Mouse (Mus musculus) neural tube, embryonic 14.5 days (tissue): ENCODE results near the gene Kremen1. TPM values are rescaled to one million over a fixed set of nuclear protein-coding genes. Genes with fewer than 3 reads are reported as not detected.

Experiments
- ATAC-seq: fragments of 200-750 bp; cut with Nextera tagmentation; 2 replicates; pipeline ENCODE4 v1.8.0; 2017; ENCODE audit warnings: low read depth, mild to moderate bottlenecking, moderate TSS enrichment, moderate library complexity
- H3K27ac ChIP-seq: fragments of 300-500 bp; sonication (generic); 2 replicates; pipeline ENCODE4 v1.5.1; 2014; ENCODE audit warnings: low read depth, mild to moderate bottlenecking, control low read depth, low read length, moderate library complexity, mixed read lengths
- H3K27me3 ChIP-seq: fragments of 300-500 bp; sonication (generic); 2 replicates; pipeline ENCODE4 v1.6.1; 2014; ENCODE audit warnings: low read length; ENCODE audit not compliant: control insufficient read depth, insufficient read depth
- H3K36me3 ChIP-seq: fragments of 300-500 bp; sonication (generic); 2 replicates; pipeline ENCODE4 v1.6.1; 2014; ENCODE audit warnings: low read length, mixed read lengths; ENCODE audit not compliant: control insufficient read depth, insufficient read depth
- H3K4me1 ChIP-seq: fragments of 300-500 bp; sonication (generic); 2 replicates; pipeline ENCODE4 v1.6.1; 2014; ENCODE audit warnings: low read length; ENCODE audit not compliant: control insufficient read depth, insufficient read depth
- H3K4me2 ChIP-seq: fragments of 300-500 bp; sonication (generic); 2 replicates; pipeline ENCODE4 v1.6.1; 2014; ENCODE audit warnings: mild to moderate bottlenecking, low read depth, low read length, control low read depth
- H3K4me3 ChIP-seq: fragments of 300-500 bp; sonication (generic); 2 replicates; pipeline ENCODE4 v1.5.1; 2014; ENCODE audit warnings: low read depth, low read length, control low read depth, mixed read lengths
- H3K9ac ChIP-seq: fragments of 300-500 bp; sonication (generic); replicated peaks from 2 replicates; pipeline ENCODE4 v1.6.1; 2014; ENCODE audit warnings: low read depth, mild to moderate bottlenecking, control low read depth, low read length, mixed read lengths
- H3K9me3 ChIP-seq: fragments of 300-500 bp; sonication (generic); 2 replicates; pipeline ENCODE4 v1.6.1; 2016; ENCODE audit warnings: low read length; ENCODE audit not compliant: control insufficient read depth
- WGBS: fragments of 180-500 bp; shearing (Covaris S2); extraction: QIAGEN DNeasy Blood & Tissue Kit; methylation state at CpG from one replicate; pipeline ENCODE4 v1.1.7; 2014; 5-methylcytosine and 5-hydroxymethylcytosine counted together
- polyA plus RNA-seq: library from polyadenylated mRNA; unstranded; fragments of >200 nt; fragmentation: Nextera tagmentation; extraction: Ambion mirVana; gene quantifications from 2 replicates; pipeline ENCODE4 v1.2.1, GENCODE M21; 2014

Gene Kremen1
- polyA plus RNA-seq, 1 experiment from 2014 or later, result 3.7 TPM

DNA sequence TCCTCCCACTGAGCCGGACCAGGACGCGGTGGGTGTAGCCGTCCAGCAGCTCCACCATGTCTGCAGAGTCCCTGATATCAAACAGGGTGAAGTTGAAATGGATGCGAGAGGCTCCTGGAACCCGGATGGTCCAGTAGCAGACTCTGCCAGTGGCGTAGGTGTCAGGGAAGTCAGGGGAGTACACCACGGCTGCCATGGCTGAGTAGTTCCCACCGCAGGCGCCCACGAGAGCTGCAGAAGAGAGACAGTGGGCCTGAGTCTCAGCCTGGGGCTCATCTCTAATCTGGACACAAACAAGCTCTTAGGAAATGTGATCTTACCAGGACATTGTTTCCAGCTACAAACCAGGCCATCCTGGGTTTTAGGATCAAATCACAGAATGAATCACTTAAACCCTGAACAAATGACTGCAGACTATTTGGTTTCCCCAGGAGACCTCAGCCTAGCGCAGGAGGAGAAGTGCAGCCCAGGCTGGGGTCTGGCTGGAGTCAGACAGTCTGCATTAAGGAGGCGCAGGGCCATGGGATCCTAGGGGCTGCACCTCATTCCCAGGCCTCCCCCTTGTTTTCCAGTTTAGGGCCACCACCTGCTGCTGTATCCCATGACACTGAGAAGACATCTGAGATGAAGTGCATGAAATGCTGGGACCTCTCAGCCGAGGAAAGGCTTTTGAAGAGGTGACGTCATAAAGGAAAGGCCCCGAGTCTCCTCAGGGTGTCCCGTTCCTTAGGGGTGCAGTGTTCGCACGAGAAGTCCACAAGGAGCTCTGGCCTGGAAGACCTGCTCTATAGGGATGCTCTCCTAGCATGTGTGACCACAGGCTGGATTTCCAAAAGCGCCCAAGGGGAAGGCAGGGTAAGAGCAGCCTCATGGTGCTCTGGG is 59.3 kb downstream of the Kremen1 start:
- WGBS, result 90% methylated on average over 20 of the region's 20 CpGs
- no peaks in the 10 kb centered on the region for H3K4me1 ChIP-seq
- no peak overlapping the region for H3K4me2 ChIP-seq
- H3K9ac ChIP-seq, result no peak overlapping the region
- no peaks in the 10 kb centered on the region for H3K9me3 ChIP-seq
- ATAC-seq, result no peak
- no peaks in the 10 kb centered on the region for H3K27me3 ChIP-seq
- no peak overlapping the region for H3K4me3 ChIP-seq
- H3K36me3 ChIP-seq, result no peaks in the 10 kb centered on the region
- no peak overlapping the region for H3K27ac ChIP-seq

GRCm38 (mm10) chr11:5199879-5200278 is 61.5 kb downstream of the Kremen1 start:
- H3K36me3 ChIP-seq, result no peaks in the 10 kb centered on the region
- no peaks in the 10 kb centered on the region for H3K4me1 ChIP-seq
- 92% methylated on average over 2 of the region's 2 CpGs for WGBS
- no peak overlapping the region for H3K9ac ChIP-seq
- no peak for ATAC-seq
- no peaks in the 10 kb centered on the region for H3K27me3 ChIP-seq
- H3K27ac ChIP-seq, result no peak overlapping the region
- H3K4me2 ChIP-seq, result no peak overlapping the region
- no peaks in the 10 kb centered on the region for H3K9me3 ChIP-seq
- H3K4me3 ChIP-seq, result no peak overlapping the region

DNA sequence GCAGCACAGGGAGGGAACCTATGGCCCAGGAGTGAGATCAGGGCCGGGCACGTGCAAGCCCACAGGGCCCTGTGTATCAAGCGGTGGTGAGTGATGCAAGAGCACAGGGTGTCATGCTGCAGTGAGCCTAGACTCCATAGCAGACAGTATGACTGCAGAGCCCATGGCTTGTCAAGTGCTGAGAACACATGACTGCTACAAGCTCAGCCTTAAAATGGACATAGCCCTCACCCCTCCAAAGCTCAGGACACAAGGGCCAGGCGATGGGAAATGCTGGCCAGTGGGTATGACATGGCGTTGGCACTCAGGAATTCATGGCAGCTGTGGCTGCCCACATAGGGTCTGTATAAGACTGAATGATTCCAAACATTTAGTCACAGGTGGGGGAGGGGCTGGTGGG is 64.3 kb downstream of the Kremen1 start:
- 92% methylated on average over 5 of the region's 5 CpGs for WGBS
- Histone ChIP-seq H3K4me3 (no peak overlapping the region), H3K27ac (no peak overlapping the region), H3K4me2 (no peak overlapping the region), H3K27me3 (no peaks in the 10 kb centered on the region), H3K36me3 (no peaks in the 10 kb centered on the region), H3K9me3 (no peaks in the 10 kb centered on the region), H3K9ac (no peak overlapping the region), H3K4me1 (no peaks in the 10 kb centered on the region)
- ATAC-seq, result 0 out of 2 replicates have a peak, but pooled peaks have one; percentile 14

- no peak overlapping the region for H3K4me2 ChIP-seq
- no peaks in the 10 kb centered on the region for H3K36me3 ChIP-seq
- no peaks in the 10 kb centered on the region for H3K9me3 ChIP-seq
- WGBS, result 71% methylated on average over 7 of the region's 7 CpGs
- no peak overlapping the region for H3K4me3 ChIP-seq
- no peak for ATAC-seq
- H3K9ac ChIP-seq, result no peak overlapping the region
- H3K27ac ChIP-seq, result no peak overlapping the region
- no peaks in the 10 kb centered on the region for H3K4me1 ChIP-seq
- no peaks in the 10 kb centered on the region for H3K27me3 ChIP-seq
Measured at GRCm38 (mm10) chr11:5196583-5196982, 64.8 kb downstream of the Kremen1 start.

DNA sequence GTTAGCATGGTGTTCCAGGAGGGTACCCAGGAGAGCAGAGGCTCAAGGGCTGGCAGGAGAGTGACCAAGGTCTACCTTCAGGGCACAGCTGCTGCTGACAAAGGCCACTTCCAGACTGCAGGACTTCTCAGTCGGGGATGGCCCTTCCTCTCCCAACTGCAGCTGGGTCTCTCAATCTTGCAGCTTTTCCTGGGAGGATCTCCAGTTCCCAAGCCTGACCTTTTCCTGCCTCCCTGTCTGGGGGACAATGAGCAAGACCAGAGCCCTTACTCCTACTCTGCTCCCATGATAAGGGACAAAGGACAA is 67.8 kb downstream of the Kremen1 start:
- Histone ChIP-seq H3K4me2 (no peak overlapping the region), H3K9ac (no peak overlapping the region), H3K9me3 (no peaks in the 10 kb centered on the region), H3K27me3 (no peaks in the 10 kb centered on the region), H3K4me1 (no peaks in the 10 kb centered on the region), H3K36me3 (no peaks in the 10 kb centered on the region), H3K27ac (no peak overlapping the region), H3K4me3 (no peak overlapping the region)
- WGBS, result 71% methylated on average over 1 of the region's 1 CpGs
- ATAC-seq, result no peak

- Histone ChIP-seq H3K27me3 (no peaks in the 10 kb centered on the region), H3K27ac (no peak overlapping the region), H3K9ac (no peak overlapping the region), H3K4me3 (no peak overlapping the region), H3K36me3 (no peaks in the 10 kb centered on the region), H3K9me3 (no peaks in the 10 kb centered on the region), H3K4me1 (no peaks in the 10 kb centered on the region), H3K4me2 (no peak overlapping the region)
- ATAC-seq, result no peak
- 81% methylated on average over 8 of the region's 8 CpGs for WGBS
Measured at GRCm38 (mm10) chr11:5192840-5193575, 68.3 kb downstream of the Kremen1 start.

DNA sequence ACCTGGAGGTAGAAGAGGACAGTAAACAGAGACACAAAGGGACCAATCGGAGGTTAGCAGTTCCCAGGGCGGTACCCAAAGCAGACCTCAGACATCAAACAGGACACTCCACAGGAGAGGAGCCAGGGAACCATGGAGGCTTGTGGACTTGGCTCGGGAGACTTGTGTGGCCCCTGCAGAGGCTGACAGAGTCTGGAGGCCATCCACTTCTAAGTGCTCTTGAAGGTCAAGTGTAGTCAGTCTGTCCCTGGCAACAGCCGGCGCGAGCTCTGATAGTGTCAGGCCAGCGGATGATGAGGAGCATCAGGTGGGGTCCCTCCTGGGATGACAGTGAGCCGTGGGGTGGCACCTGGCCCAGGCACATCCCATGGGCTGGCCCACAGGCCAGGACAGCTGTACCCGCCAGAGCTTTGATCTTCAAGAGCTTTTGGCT is 69.3 kb downstream of the Kremen1 start:
- 60% methylated on average over 9 of the region's 9 CpGs for WGBS
- Histone ChIP-seq H3K9me3 (no peaks in the 10 kb centered on the region), H3K4me2 (no peak overlapping the region), H3K4me3 (no peak overlapping the region), H3K27ac (no peak overlapping the region), H3K36me3 (no peaks in the 10 kb centered on the region), H3K27me3 (no peaks in the 10 kb centered on the region), H3K9ac (no peak overlapping the region), H3K4me1 (no peaks in the 10 kb centered on the region)
- ATAC-seq, result no peak

DNA sequence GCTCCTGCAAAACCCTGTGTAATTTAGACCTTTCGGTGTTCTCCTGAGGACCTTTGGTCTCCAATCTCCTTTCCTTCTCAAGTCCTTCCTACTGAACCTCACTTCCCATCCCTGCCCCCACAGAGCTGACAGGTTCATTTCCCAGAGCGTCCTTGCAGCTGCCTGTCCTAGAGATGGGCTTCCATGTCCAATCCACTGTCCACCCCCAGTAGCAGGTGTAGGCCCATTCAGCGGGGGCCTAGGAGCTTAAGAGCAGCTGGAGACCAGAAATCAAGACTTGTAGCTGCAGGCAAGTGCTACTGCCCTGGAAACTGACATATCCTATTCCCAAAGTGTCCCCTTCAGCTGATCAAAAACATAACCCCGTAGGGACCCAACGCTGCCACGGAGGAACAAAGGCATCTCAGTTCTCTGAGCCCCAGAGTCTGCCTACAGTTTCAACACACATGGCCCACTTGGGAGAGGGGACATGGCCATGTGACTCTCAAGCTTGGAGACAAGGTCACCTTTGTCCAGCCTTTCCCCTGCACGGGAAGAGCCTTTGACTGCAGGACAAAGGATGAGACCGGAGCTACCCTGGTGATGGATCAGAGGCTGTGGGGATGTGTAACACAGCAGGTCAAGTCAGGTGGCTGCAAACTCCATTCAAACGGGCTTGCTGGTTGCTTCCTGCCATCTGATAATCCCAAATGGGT is 72.0 kb downstream of the Kremen1 start:
- Histone ChIP-seq H3K27ac (no peak overlapping the region), H3K36me3 (no peaks in the 10 kb centered on the region), H3K27me3 (no peaks in the 10 kb centered on the region), H3K4me3 (no peak overlapping the region), H3K4me2 (no peak overlapping the region), H3K9ac (no peak overlapping the region), H3K9me3 (no peaks in the 10 kb centered on the region), H3K4me1 (peaks cover 4% of the 10 kb centered on the region; the same call in 1 of the 2 replicates)
- 58% methylated on average over 9 of the region's 9 CpGs for WGBS
- ATAC-seq, result no peak

- ATAC-seq, result no peak
- H3K9ac ChIP-seq, result no peak overlapping the region
- no peaks in the 10 kb centered on the region for H3K9me3 ChIP-seq
- no peak overlapping the region for H3K4me2 ChIP-seq
- peaks cover 4% of the 10 kb centered on the region; the same call in 1 of the 2 replicates for H3K4me1 ChIP-seq
- H3K4me3 ChIP-seq, result no peak overlapping the region
- H3K27me3 ChIP-seq, result no peaks in the 10 kb centered on the region
- H3K27ac ChIP-seq, result no peak overlapping the region
- H3K36me3 ChIP-seq, result no peaks in the 10 kb centered on the region
- WGBS, result 90% methylated on average over 4 of the region's 4 CpGs
Measured at GRCm38 (mm10) chr11:5188170-5188569, 73.2 kb downstream of the Kremen1 start.
